Mouse (Mus musculus) CH12.LX (cell line): Measurements from ENCODE around the gene Dclre1b. TPM values are rescaled to one million over a fixed set of nuclear protein-coding genes. Genes with fewer than 3 reads are reported as not detected.

Experiments used
- DNase-seq: peaks from one replicate; pipeline ENCODE4 v3.0.0-alpha.2; 2013; ENCODE audit errors: extremely low read depth
- H3K27ac ChIP-seq: 2 replicates; pipeline ENCODE4 v1.5.1; 2012; ENCODE audit warnings: low read depth, mild to moderate bottlenecking, control low read depth, moderate library complexity; ENCODE audit not compliant: insufficient read depth
- H3K27me3 ChIP-seq: replicated peaks from 2 replicates; pipeline ENCODE3; 2012; ENCODE audit warnings: inconsistent platforms
- H3K36me3 ChIP-seq, 2 experiments: replicated peaks in 1 of 2; 2 replicates each; pipeline versions ENCODE3 to v1.6.1; 2012; ENCODE audit warnings: inconsistent platforms in 1 of 2, low read length in 1 of 2, mild to moderate bottlenecking in 1 of 2, mixed read lengths in 1 of 2, moderate library complexity in 1 of 2; ENCODE audit not compliant: control insufficient read depth in 1 of 2, insufficient read depth in 1 of 2
- H3K4me1 ChIP-seq, 2 experiments: 2 replicates each; pipeline ENCODE4 v1.6.1; 2012; ENCODE audit warnings: inconsistent platforms in 1 of 2, moderate library complexity in 1 of 2; ENCODE audit not compliant: insufficient read depth in 2 of 2, control insufficient read depth in 1 of 2
- H3K4me2 ChIP-seq: 2 replicates; pipeline ENCODE4 v1.6.1; 2012; ENCODE audit warnings: low read depth, mild to moderate bottlenecking, control low read depth; ENCODE audit not compliant: poor library complexity, insufficient read depth, severe bottlenecking
- H3K4me3 ChIP-seq, 3 experiments: fragments of 150-350 bp in 1 of 3; sonication (generic) in 1 of 3; replicated peaks in 1 of 3; 2 replicates each; pipeline versions ENCODE3 to v1.5.1; 2011 to 2012; ENCODE audit warnings: low read depth in 2 of 3, low read length in 2 of 3, mild to moderate bottlenecking in 2 of 3, moderate library complexity in 2 of 3, control low read depth in 1 of 3, improper control_type of control experiment in 1 of 3, inconsistent platforms in 1 of 3, mixed read lengths in 1 of 3; ENCODE audit not compliant: poor library complexity in 1 of 3
- H3K79me2 ChIP-seq: replicated peaks from 2 replicates; pipeline ENCODE4 v1.6.1; 2012; ENCODE audit warnings: mild to moderate bottlenecking, moderate library complexity; ENCODE audit not compliant: control insufficient read depth, poor library complexity, insufficient read depth, severe bottlenecking; ENCODE audit errors: extremely low read depth
- H3K9ac ChIP-seq: 2 replicates; pipeline ENCODE4 v1.6.1; 2012; ENCODE audit warnings: low read depth, mild to moderate bottlenecking, control low read depth, moderate library complexity; ENCODE audit not compliant: insufficient read depth
- H3K9me3 ChIP-seq: replicated peaks from 2 replicates; pipeline ENCODE3; 2012; ENCODE audit warnings: low read length, inconsistent platforms, mixed read lengths
- BHLHE40 ChIP-seq: IDR thresholded peaks from 2 replicates; pipeline ENCODE4 v1.6.1; 2011; ENCODE audit warnings: mild to moderate bottlenecking, low read depth, low read length, improper control_type of control experiment
- CHD1 ChIP-seq: IDR thresholded peaks from 2 replicates; pipeline ENCODE4 v1.6.1; 2012; ENCODE audit warnings: low read depth, low read length, improper control_type of control experiment, inconsistent platforms
- E2F4 ChIP-seq: IDR thresholded peaks from 2 replicates; pipeline ENCODE4 v1.6.1; 2011; ENCODE audit warnings: low read depth, low read length, improper control_type of control experiment; ENCODE audit not compliant: insufficient replicate concordance
- HCFC1 ChIP-seq: IDR thresholded peaks from 2 replicates; pipeline ENCODE4 v1.6.1; 2012; ENCODE audit warnings: low read depth, mild to moderate bottlenecking, inconsistent platforms, low read length, improper control_type of control experiment
- IRF4 ChIP-seq: IDR thresholded peaks from 2 replicates; pipeline ENCODE4 v1.6.1; 2014; ENCODE audit warnings: low read depth, mild to moderate bottlenecking, inconsistent platforms, low read length, improper control_type of control experiment
- JUN ChIP-seq: IDR thresholded peaks from 2 replicates; pipeline ENCODE4 v1.6.1; 2011; ENCODE audit warnings: low read depth, mild to moderate bottlenecking, low read length, improper control_type of control experiment, moderate library complexity; ENCODE audit not compliant: insufficient read depth
- JUND ChIP-seq: conservative IDR thresholded peaks from 2 replicates; pipeline ENCODE4 v1.6.1; 2011; ENCODE audit warnings: low read depth, low read length, improper control_type of control experiment
- MAFK ChIP-seq: IDR thresholded peaks from 2 replicates; pipeline ENCODE4 v1.6.1; 2011; ENCODE audit warnings: low read length, improper control_type of control experiment; ENCODE audit not compliant: insufficient replicate concordance
- MAX ChIP-seq: IDR thresholded peaks from 2 replicates; pipeline ENCODE4 v1.6.1; 2011; ENCODE audit warnings: low read length, improper control_type of control experiment
- MAZ ChIP-seq: IDR thresholded peaks from 2 replicates; pipeline ENCODE4 v1.6.1; 2012; ENCODE audit warnings: low read depth, mild to moderate bottlenecking, inconsistent platforms, low read length, improper control_type of control experiment, moderate library complexity
- MEF2A ChIP-seq: IDR thresholded peaks from 2 replicates; pipeline ENCODE4 v1.6.1; 2014; ENCODE audit warnings: low read depth, mild to moderate bottlenecking, inconsistent platforms, low read length, improper control_type of control experiment, borderline replicate concordance
- MXI1 ChIP-seq: IDR thresholded peaks from 2 replicates; pipeline ENCODE4 v1.6.1; 2011; ENCODE audit warnings: mild to moderate bottlenecking, low read depth, low read length, improper control_type of control experiment
- NELFE ChIP-seq: IDR thresholded peaks from 2 replicates; pipeline ENCODE4 v1.6.1; 2011; ENCODE audit warnings: low read depth, low read length, improper control_type of control experiment
- PAX5 ChIP-seq: IDR thresholded peaks from 2 replicates; pipeline ENCODE4 v1.6.1; 2012; ENCODE audit warnings: low read length, inconsistent platforms, mixed read lengths
- POLR2A ChIP-seq: IDR thresholded peaks from 2 replicates; pipeline ENCODE4 v1.6.1; 2011; ENCODE audit warnings: low read depth, mild to moderate bottlenecking, improper control_type of control experiment, low read length
- POLR2AphosphoS2 ChIP-seq: IDR thresholded peaks from 2 replicates; pipeline ENCODE4 v1.6.1; 2011; ENCODE audit warnings: low read depth, low read length, improper control_type of control experiment
- RAD21 ChIP-seq: IDR thresholded peaks from 2 replicates; pipeline ENCODE4 v1.6.1; 2011; ENCODE audit warnings: low read depth, mild to moderate bottlenecking, low read length, improper control_type of control experiment, moderate library complexity
- SMC3 ChIP-seq: IDR thresholded peaks from 2 replicates; pipeline ENCODE4 v1.6.1; 2011; ENCODE audit warnings: low read depth, low read length, improper control_type of control experiment
- UBTF ChIP-seq: IDR thresholded peaks from 2 replicates; pipeline ENCODE4 v1.6.1; 2012; ENCODE audit warnings: low read depth, mild to moderate bottlenecking, inconsistent platforms, low read length, improper control_type of control experiment, moderate library complexity
- USF1 ChIP-seq: IDR thresholded peaks from 2 replicates; pipeline ENCODE4 v1.6.1; 2014; ENCODE audit warnings: low read depth, mild to moderate bottlenecking, inconsistent platforms, low read length, improper control_type of control experiment
- ZKSCAN1 ChIP-seq: IDR thresholded peaks from 2 replicates; pipeline ENCODE4 v1.6.1; 2012; ENCODE audit warnings: low read depth, inconsistent platforms, low read length, improper control_type of control experiment, borderline replicate concordance
- dilution Hi-C: fragments of 300-500 bp; cut with MboI; formaldehyde crosslinking; loops from 2 replicates; pipeline ENCODE4 v1.14.3; 2020; ENCODE audit warnings: low sequenced_read_pairs; ENCODE audit not compliant: extremely low pct_unique_long_range_greater_than_20kb, extremely low pct_ligation_motif_present
- in situ Hi-C: fragments of 300-500 bp; cut with MboI; formaldehyde crosslinking; loops from 3 replicates; pipeline ENCODE4 v1.14.3; 2019; ENCODE audit warnings: low sequenced_read_pairs, low pct_ligation_motif_present, low pct_unique_long_range_greater_than_20kb, mixed read lengths
- polyA plus RNA-seq: library from polyadenylated mRNA; unstranded; fragments of >175 nt; gene quantifications from 2 replicates; pipeline ENCODE4 v1.2.1, GENCODE M21; 2012; ENCODE audit warnings: low read depth; ENCODE audit not compliant: insufficient read length
- total RNA-seq, 2 experiments: library from RNA; depleted of rRNA; stranded (reverse); fragments of 300-350 nt in 1 of 2; fragments of >200 nt in 1 of 2; gene quantifications; 2 replicates each; pipeline ENCODE4 v1.2.3; 2012 to 2014

The Dclre1b gene
- total and polyA plus RNA-seq, 3 experiments: 10.2 to 32.2 (median 16.7) TPM

DNA sequence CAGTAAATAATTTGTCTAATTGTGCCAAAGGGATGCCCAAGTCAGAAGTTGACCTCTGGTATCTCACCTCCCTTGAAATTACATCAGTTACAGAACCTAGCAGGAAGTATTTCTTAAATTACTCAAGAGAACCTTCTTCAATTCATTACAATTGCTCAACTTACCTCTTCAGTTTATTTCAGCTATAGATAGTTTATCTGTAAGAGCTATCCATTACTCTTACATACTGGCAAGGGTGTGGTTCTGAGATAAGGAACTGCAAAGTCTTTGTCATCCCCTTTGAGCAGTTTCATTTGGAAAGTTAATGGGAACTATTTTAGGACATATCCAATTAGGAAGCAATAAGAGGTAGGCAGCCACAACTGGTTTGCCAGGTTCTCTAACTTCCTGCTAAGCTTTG, 23.2 kb upstream of the Dclre1b start, which contains the start of gene Bcl2l15:
Bcl2l15 (plus strand) TSS at position 176 of the 400 bp plus-strand sequence.
- Histone ChIP-seq H3K79me2 (peaks cover 12% of the 10 kb centered on the region), H3K4me1 (peaks cover 11 to 33% of the 10 kb centered on the region in 2 experiments), H3K36me3 (no peaks in the 10 kb centered on the region), H3K9ac (no peak within 1 kb of the TSS), H3K4me3 (no peak within 1 kb of the TSS), H3K4me2 (no peak within 1 kb of the TSS), H3K27ac (no peak within 1 kb of the TSS), H3K9me3 (no peaks in the 10 kb centered on the region), H3K27me3 (no peaks in the 10 kb centered on the region)
- TF ChIP-seq MXI1: no peak
- no peak for TF ChIP-seq IRF4
- no peak for TF ChIP-seq ZKSCAN1
- TF ChIP-seq BHLHE40: no peak
- TF ChIP-seq MAZ: no peak
- no peak for TF ChIP-seq UBTF
- no peak for TF ChIP-seq PAX5
- no peak for TF ChIP-seq CHD1
- no peak for TF ChIP-seq POLR2A
- dilution Hi-C loops: no loop called here
- in situ Hi-C loops: loop anchor here (25.0 kb wide), 1 partner anchor 255 kb away; no protein-coding TSS in a partner anchor
- DNase-seq: no peak

DNA sequence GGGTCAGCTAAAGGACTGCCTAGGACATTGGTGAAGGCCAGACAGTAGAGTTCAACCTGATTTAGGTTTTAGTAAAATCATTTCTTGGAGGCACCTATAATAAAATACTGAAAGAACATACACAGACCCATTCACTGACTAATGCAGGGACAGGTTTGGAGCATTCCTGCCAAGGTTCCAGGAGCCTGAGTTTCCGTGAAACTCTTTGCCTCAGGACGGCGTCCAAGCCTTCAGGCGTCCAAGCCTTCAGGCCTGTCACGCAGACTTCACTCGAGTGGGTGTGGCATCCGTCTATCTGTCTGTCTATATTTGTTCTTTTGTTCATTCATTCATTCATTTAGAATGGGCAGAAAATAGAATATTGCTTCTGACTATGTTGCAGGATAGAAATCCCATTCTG, 21.9 kb upstream of the Dclre1b start:
- H3K4me1 ChIP-seq: peaks cover 11 to 33% of the 10 kb centered on the region in 2 experiments
- in situ Hi-C loops: loop anchor here (25.0 kb wide), 1 partner anchor 256 kb away; no protein-coding TSS in a partner anchor

More for the DNA sequence above, 21.9 kb upstream of the Dclre1b start:
- no peak overlapping the region for H3K4me2 ChIP-seq
- DNase-seq: no peak
- no peak overlapping the region for H3K9ac ChIP-seq
- peaks cover 0 to under 1% of the 10 kb centered on the region in 2 experiments for H3K36me3 ChIP-seq
- no peaks in the 10 kb centered on the region for H3K9me3 ChIP-seq
- H3K27me3 ChIP-seq: no peaks in the 10 kb centered on the region
- no peak overlapping the region for H3K4me3 ChIP-seq
- TF ChIP-seq RAD21: no peak
- no peak for TF ChIP-seq JUN
- no peak for TF ChIP-seq IRF4
- no peak for TF ChIP-seq PAX5
- no peak for TF ChIP-seq JUND
- no peak for TF ChIP-seq NELFE
- TF ChIP-seq MAZ: no peak
- TF ChIP-seq MXI1: no peak
- TF ChIP-seq USF1: no peak
- TF ChIP-seq E2F4: no peak
- TF ChIP-seq MAX: no peak
- TF ChIP-seq MEF2A: no peak
- no peak for TF ChIP-seq HCFC1
- TF ChIP-seq SMC3: no peak
- no peak for TF ChIP-seq MAFK
- TF ChIP-seq POLR2AphosphoS2: no peak
- TF ChIP-seq CHD1: no peak
- TF ChIP-seq UBTF: no peak
- no peak overlapping the region for H3K27ac ChIP-seq
- dilution Hi-C loops: no loop called here
- H3K79me2 ChIP-seq: no peaks in the 10 kb centered on the region; the same call in 1 of the 2 replicates
